Mouse (Mus musculus) CH12.LX (cell line): ENCODE results near the gene Ccnjl. TPM values are rescaled to one million over a fixed set of nuclear protein-coding genes. Genes with fewer than 3 reads are reported as not detected.

Source experiments
- DNase-seq: peaks from one replicate; pipeline ENCODE4 v3.0.0-alpha.2; 2013; ENCODE audit errors: extremely low read depth
- H3K27ac ChIP-seq: 2 replicates; pipeline ENCODE4 v1.5.1; 2012; ENCODE audit warnings: low read depth, mild to moderate bottlenecking, control low read depth, moderate library complexity; ENCODE audit not compliant: insufficient read depth
- H3K27me3 ChIP-seq: replicated peaks from 2 replicates; pipeline ENCODE3; 2012; ENCODE audit warnings: inconsistent platforms
- H3K36me3 ChIP-seq, 2 experiments: replicated peaks in 1 of 2; 2 replicates each; pipeline versions ENCODE3 to v1.6.1; 2012; ENCODE audit warnings: inconsistent platforms in 1 of 2, low read length in 1 of 2, mild to moderate bottlenecking in 1 of 2, mixed read lengths in 1 of 2, moderate library complexity in 1 of 2; ENCODE audit not compliant: control insufficient read depth in 1 of 2, insufficient read depth in 1 of 2
- H3K4me1 ChIP-seq, 2 experiments: 2 replicates each; pipeline ENCODE4 v1.6.1; 2012; ENCODE audit warnings: inconsistent platforms in 1 of 2, moderate library complexity in 1 of 2; ENCODE audit not compliant: insufficient read depth in 2 of 2, control insufficient read depth in 1 of 2
- H3K4me2 ChIP-seq: 2 replicates; pipeline ENCODE4 v1.6.1; 2012; ENCODE audit warnings: low read depth, mild to moderate bottlenecking, control low read depth; ENCODE audit not compliant: poor library complexity, insufficient read depth, severe bottlenecking
- H3K4me3 ChIP-seq, 3 experiments: fragments of 150-350 bp in 1 of 3; sonication (generic) in 1 of 3; replicated peaks in 1 of 3; 2 replicates each; pipeline versions ENCODE3 to v1.5.1; 2011 to 2012; ENCODE audit warnings: low read depth in 2 of 3, low read length in 2 of 3, mild to moderate bottlenecking in 2 of 3, moderate library complexity in 2 of 3, control low read depth in 1 of 3, improper control_type of control experiment in 1 of 3, inconsistent platforms in 1 of 3, mixed read lengths in 1 of 3; ENCODE audit not compliant: poor library complexity in 1 of 3
- H3K79me2 ChIP-seq: replicated peaks from 2 replicates; pipeline ENCODE4 v1.6.1; 2012; ENCODE audit warnings: mild to moderate bottlenecking, moderate library complexity; ENCODE audit not compliant: control insufficient read depth, poor library complexity, insufficient read depth, severe bottlenecking; ENCODE audit errors: extremely low read depth
- H3K9ac ChIP-seq: 2 replicates; pipeline ENCODE4 v1.6.1; 2012; ENCODE audit warnings: low read depth, mild to moderate bottlenecking, control low read depth, moderate library complexity; ENCODE audit not compliant: insufficient read depth
- H3K9me3 ChIP-seq: replicated peaks from 2 replicates; pipeline ENCODE3; 2012; ENCODE audit warnings: low read length, inconsistent platforms, mixed read lengths
- CHD1 ChIP-seq: IDR thresholded peaks from 2 replicates; pipeline ENCODE4 v1.6.1; 2012; ENCODE audit warnings: low read depth, low read length, improper control_type of control experiment, inconsistent platforms
- CHD2 ChIP-seq: IDR thresholded peaks from 2 replicates; pipeline ENCODE4 v1.6.1; 2011; ENCODE audit warnings: low read length, improper control_type of control experiment
- ELF1 ChIP-seq: IDR thresholded peaks from 2 replicates; pipeline ENCODE4 v1.6.1; 2014; ENCODE audit warnings: low read depth, mild to moderate bottlenecking, inconsistent platforms, low read length, improper control_type of control experiment
- EP300 ChIP-seq: IDR thresholded peaks from 2 replicates; pipeline ENCODE4 v1.6.1; 2011; ENCODE audit warnings: low read length, improper control_type of control experiment
- GABPA ChIP-seq: IDR thresholded peaks from 2 replicates; pipeline ENCODE4 v1.6.1; 2012; ENCODE audit warnings: low read depth, low read length, improper control_type of control experiment, inconsistent platforms; ENCODE audit not compliant: insufficient replicate concordance
- HCFC1 ChIP-seq: IDR thresholded peaks from 2 replicates; pipeline ENCODE4 v1.6.1; 2012; ENCODE audit warnings: low read depth, mild to moderate bottlenecking, inconsistent platforms, low read length, improper control_type of control experiment
- JUND ChIP-seq: conservative IDR thresholded peaks from 2 replicates; pipeline ENCODE4 v1.6.1; 2011; ENCODE audit warnings: low read depth, low read length, improper control_type of control experiment
- MAFK ChIP-seq: IDR thresholded peaks from 2 replicates; pipeline ENCODE4 v1.6.1; 2011; ENCODE audit warnings: low read length, improper control_type of control experiment; ENCODE audit not compliant: insufficient replicate concordance
- MAZ ChIP-seq: IDR thresholded peaks from 2 replicates; pipeline ENCODE4 v1.6.1; 2012; ENCODE audit warnings: low read depth, mild to moderate bottlenecking, inconsistent platforms, low read length, improper control_type of control experiment, moderate library complexity
- MEF2A ChIP-seq: IDR thresholded peaks from 2 replicates; pipeline ENCODE4 v1.6.1; 2014; ENCODE audit warnings: low read depth, mild to moderate bottlenecking, inconsistent platforms, low read length, improper control_type of control experiment, borderline replicate concordance
- MXI1 ChIP-seq: IDR thresholded peaks from 2 replicates; pipeline ENCODE4 v1.6.1; 2011; ENCODE audit warnings: mild to moderate bottlenecking, low read depth, low read length, improper control_type of control experiment
- MYC ChIP-seq: IDR thresholded peaks from 2 replicates; pipeline ENCODE4 v1.6.1; 2011; ENCODE audit warnings: low read depth, mild to moderate bottlenecking, improper control_type of control experiment, low read length
- PAX5 ChIP-seq: IDR thresholded peaks from 2 replicates; pipeline ENCODE4 v1.6.1; 2012; ENCODE audit warnings: low read length, inconsistent platforms, mixed read lengths
- POLR2A ChIP-seq: IDR thresholded peaks from 2 replicates; pipeline ENCODE4 v1.6.1; 2011; ENCODE audit warnings: low read depth, mild to moderate bottlenecking, improper control_type of control experiment, low read length
- POLR2AphosphoS2 ChIP-seq: IDR thresholded peaks from 2 replicates; pipeline ENCODE4 v1.6.1; 2011; ENCODE audit warnings: low read depth, low read length, improper control_type of control experiment
- SMC3 ChIP-seq: IDR thresholded peaks from 2 replicates; pipeline ENCODE4 v1.6.1; 2011; ENCODE audit warnings: low read depth, low read length, improper control_type of control experiment
- TCF12 ChIP-seq: IDR thresholded peaks from 2 replicates; pipeline ENCODE4 v1.6.1; 2014; ENCODE audit warnings: low read depth, mild to moderate bottlenecking, inconsistent platforms, low read length, improper control_type of control experiment
- UBTF ChIP-seq: IDR thresholded peaks from 2 replicates; pipeline ENCODE4 v1.6.1; 2012; ENCODE audit warnings: low read depth, mild to moderate bottlenecking, inconsistent platforms, low read length, improper control_type of control experiment, moderate library complexity
- ZC3H11A ChIP-seq: IDR thresholded peaks from 2 replicates; pipeline ENCODE4 v1.6.1; 2012; ENCODE audit warnings: low read depth, mild to moderate bottlenecking, inconsistent platforms, low read length, improper control_type of control experiment
- ZKSCAN1 ChIP-seq: IDR thresholded peaks from 2 replicates; pipeline ENCODE4 v1.6.1; 2012; ENCODE audit warnings: low read depth, inconsistent platforms, low read length, improper control_type of control experiment, borderline replicate concordance
- ZNF384 ChIP-seq: IDR thresholded peaks from 2 replicates; pipeline ENCODE4 v1.6.1; 2012; ENCODE audit warnings: low read depth, low read length, improper control_type of control experiment, inconsistent platforms
- dilution Hi-C: fragments of 300-500 bp; cut with MboI; formaldehyde crosslinking; loops from 2 replicates; pipeline ENCODE4 v1.14.3; 2020; ENCODE audit warnings: low sequenced_read_pairs; ENCODE audit not compliant: extremely low pct_unique_long_range_greater_than_20kb, extremely low pct_ligation_motif_present
- in situ Hi-C: fragments of 300-500 bp; cut with MboI; formaldehyde crosslinking; loops from 3 replicates; pipeline ENCODE4 v1.14.3; 2019; ENCODE audit warnings: low sequenced_read_pairs, low pct_ligation_motif_present, low pct_unique_long_range_greater_than_20kb, mixed read lengths
- polyA plus RNA-seq: library from polyadenylated mRNA; unstranded; fragments of >175 nt; gene quantifications from 2 replicates; pipeline ENCODE4 v1.2.1, GENCODE M21; 2012; ENCODE audit warnings: low read depth; ENCODE audit not compliant: insufficient read length
- total RNA-seq, 2 experiments: library from RNA; depleted of rRNA; stranded (reverse); fragments of 300-350 nt in 1 of 2; fragments of >200 nt in 1 of 2; gene quantifications; 2 replicates each; pipeline ENCODE4 v1.2.3; 2012 to 2014

The Ccnjl gene
- total and polyA plus RNA-seq, 3 experiments = not detected

- Histone ChIP-seq H3K4me1 (peaks cover 5 to 6% of the 10 kb centered on the region in 2 experiments; a peak in 3 of 4 replicates), H3K4me2 (no peak overlapping the region), H3K27ac (no peak overlapping the region)
- DNase-seq = no peak
- TF ChIP-seq SMC3 (no peak), HCFC1 (no peak), POLR2AphosphoS2 (no peak), POLR2A (no peak), GABPA (no peak), MYC (no peak), MXI1 (no peak), MEF2A (no peak), UBTF (no peak), MAFK (no peak), ZC3H11A (no peak), PAX5 (no peak), ELF1 (no peak), CHD1 (no peak), JUND (no peak), ZKSCAN1 (no peak), MAZ (no peak), CHD2 (no peak), EP300 (no peak)
- TF ChIP-seq, all 38 proteins: peak for 0
- Histone ChIP-seq H3K4me3 (no peak overlapping the region), H3K9ac (no peak overlapping the region), H3K36me3 (no peaks in the 10 kb centered on the region), H3K79me2 (no peaks in the 10 kb centered on the region), H3K9me3 (no peaks in the 10 kb centered on the region), H3K27me3 (peaks cover 35% of the 10 kb centered on the region)
- in situ Hi-C loops (no loop called here), dilution Hi-C loops (no loop called here)
Observed at GRCm38 (mm10) chr11:43483122-43483792, 45.3 kb upstream of the Ccnjl start.

GRCm38 (mm10) chr11:43484057-43484456 is 44.5 kb upstream of the Ccnjl start:
- peaks cover 35% of the 10 kb centered on the region for H3K27me3 ChIP-seq
- peaks cover 5 to 6% of the 10 kb centered on the region in 2 experiments; a peak in 3 of 4 replicates for H3K4me1 ChIP-seq
- in situ Hi-C loops = no loop called here
- H3K4me2 ChIP-seq = no peak overlapping the region
- H3K79me2 ChIP-seq = no peaks in the 10 kb centered on the region
- H3K9ac ChIP-seq = no peak overlapping the region
- H3K9me3 ChIP-seq = no peaks in the 10 kb centered on the region
- no peak overlapping the region for H3K4me3 ChIP-seq
- no peak for DNase-seq
- no peaks in the 10 kb centered on the region for H3K36me3 ChIP-seq
- H3K27ac ChIP-seq = no peak overlapping the region
- TF ChIP-seq GABPA (no peak), TCF12 (no peak), ZNF384 (no peak)
- TF ChIP-seq, all 38 proteins: peak for 0
- dilution Hi-C loops = no loop called here
